Mouse (Mus musculus): ENCODE results near the gene Nme8. TPM values are rescaled to one million over a fixed set of nuclear protein-coding genes. Genes with fewer than 3 reads are reported as not detected.

Nme8 gene
- polyA plus RNA-seq, 1 experiment from 2014 or later = not detected

GRCm38 (mm10) chr13:19668355-19669140, 29.0 kb downstream of the Nme8 start:
- Histone ChIP-seq H3K27me3 (ENCODE audit: control insufficient read depth, insufficient read depth, low read length) (no peaks in the 10 kb centered on the region), H3K4me1 (replicated peaks; ENCODE audit: control insufficient read depth, insufficient read depth, low read length) (no peaks in the 10 kb centered on the region), H3K36me3 (ENCODE audit: control insufficient read depth, insufficient read depth, low read length) (no peaks in the 10 kb centered on the region), H3K9ac (ENCODE audit: low read depth, low read length) (no peak overlapping the region), H3K4me2 (replicated peaks; ENCODE audit: low read depth, low read length) (no peak overlapping the region), H3K4me3 (ENCODE audit: low read depth, low read length) (no peak overlapping the region), H3K27ac (ENCODE audit: low read depth, low read length) (no peak overlapping the region), H3K9me3 (ENCODE audit: control insufficient read depth, low read length) (no peaks in the 10 kb centered on the region)
- 85% methylated on average over 4 of the region's 4 CpGs for WGBS
- ATAC-seq (ENCODE audit: low FRiP score) (no peak), DNase-seq (ENCODE audit: low spot score) (no peak)

- H3K4me1 ChIP-seq (replicated peaks; ENCODE audit: control insufficient read depth, insufficient read depth, low read length) = no peaks in the 10 kb centered on the region
- no peaks in the 10 kb centered on the region for H3K9me3 ChIP-seq (ENCODE audit: control insufficient read depth, low read length)
- H3K27me3 ChIP-seq (ENCODE audit: control insufficient read depth, insufficient read depth, low read length) = no peaks in the 10 kb centered on the region
- H3K4me2 ChIP-seq (replicated peaks; ENCODE audit: low read depth, low read length) = no peak overlapping the region
- H3K27ac ChIP-seq (ENCODE audit: low read depth, low read length) = no peak overlapping the region
- DNase-seq (ENCODE audit: low spot score) = no peak
- no peak overlapping the region for H3K9ac ChIP-seq (ENCODE audit: low read depth, low read length)
- no peak overlapping the region for H3K4me3 ChIP-seq (ENCODE audit: low read depth, low read length)
- WGBS = 94% methylated on average over 2 of the region's 2 CpGs
- no peak for ATAC-seq (ENCODE audit: low FRiP score)
- H3K36me3 ChIP-seq (ENCODE audit: control insufficient read depth, insufficient read depth, low read length) = no peaks in the 10 kb centered on the region
These were observed 45.2 kb downstream of the Nme8 start for GRCm38 (mm10) chr13:19652405-19652804.

GRCm38 (mm10) chr13:19649824-19650223, 47.8 kb downstream of the Nme8 start:
- Histone ChIP-seq H3K9me3 (ENCODE audit: control insufficient read depth, low read length) (no peaks in the 10 kb centered on the region), H3K4me2 (replicated peaks; ENCODE audit: low read depth, low read length) (no peak overlapping the region), H3K4me3 (ENCODE audit: low read depth, low read length) (no peak overlapping the region), H3K36me3 (ENCODE audit: control insufficient read depth, insufficient read depth, low read length) (no peaks in the 10 kb centered on the region), H3K27ac (ENCODE audit: low read depth, low read length) (no peak overlapping the region), H3K9ac (ENCODE audit: low read depth, low read length) (no peak overlapping the region), H3K4me1 (replicated peaks; ENCODE audit: control insufficient read depth, insufficient read depth, low read length) (no peaks in the 10 kb centered on the region), H3K27me3 (ENCODE audit: control insufficient read depth, insufficient read depth, low read length) (no peaks in the 10 kb centered on the region)
- DNase-seq (ENCODE audit: low spot score) (no peak), ATAC-seq (ENCODE audit: low FRiP score) (no peak)
- 93% methylated on average over 2 of the region's 2 CpGs for WGBS

- no peak for DNase-seq (ENCODE audit: low spot score)
- no peak overlapping the region for H3K4me3 ChIP-seq (ENCODE audit: low read depth, low read length)
- no peaks in the 10 kb centered on the region for H3K27me3 ChIP-seq (ENCODE audit: control insufficient read depth, insufficient read depth, low read length)
- no peak overlapping the region for H3K27ac ChIP-seq (ENCODE audit: low read depth, low read length)
- no peaks in the 10 kb centered on the region for H3K9me3 ChIP-seq (ENCODE audit: control insufficient read depth, low read length)
- H3K36me3 ChIP-seq (ENCODE audit: control insufficient read depth, insufficient read depth, low read length) = no peaks in the 10 kb centered on the region
- no peak for ATAC-seq (ENCODE audit: low FRiP score)
- 80% methylated on average over 2 of the region's 2 CpGs for WGBS
- H3K9ac ChIP-seq (ENCODE audit: low read depth, low read length) = no peak overlapping the region
- H3K4me1 ChIP-seq (replicated peaks; ENCODE audit: control insufficient read depth, insufficient read depth, low read length) = no peaks in the 10 kb centered on the region
- no peak overlapping the region for H3K4me2 ChIP-seq (replicated peaks; ENCODE audit: low read depth, low read length)
These were observed 53.4 kb downstream of the Nme8 start for GRCm38 (mm10) chr13:19644225-19644624.

GRCm38 (mm10) chr13:19643519-19643918, 54.1 kb downstream of the Nme8 start:
- ATAC-seq (ENCODE audit: low FRiP score) (no peak), DNase-seq (ENCODE audit: low spot score) (no peak)
- Histone ChIP-seq H3K4me3 (ENCODE audit: low read depth, low read length) (no peak overlapping the region), H3K4me2 (replicated peaks; ENCODE audit: low read depth, low read length) (no peak overlapping the region), H3K27ac (ENCODE audit: low read depth, low read length) (no peak overlapping the region), H3K9ac (ENCODE audit: low read depth, low read length) (no peak overlapping the region), H3K27me3 (ENCODE audit: control insufficient read depth, insufficient read depth, low read length) (no peaks in the 10 kb centered on the region), H3K4me1 (replicated peaks; ENCODE audit: control insufficient read depth, insufficient read depth, low read length) (no peaks in the 10 kb centered on the region), H3K9me3 (ENCODE audit: control insufficient read depth, low read length) (no peaks in the 10 kb centered on the region), H3K36me3 (ENCODE audit: control insufficient read depth, insufficient read depth, low read length) (no peaks in the 10 kb centered on the region)
- whole genome bisulfite sequencing = 89% methylated on average over 1 of the region's 1 CpGs

GRCm38 (mm10) chr13:19640203-19640851, 57.3 kb downstream of the Nme8 start:
- no peaks in the 10 kb centered on the region for H3K9me3 ChIP-seq (ENCODE audit: control insufficient read depth, low read length)
- H3K36me3 ChIP-seq (ENCODE audit: control insufficient read depth, insufficient read depth, low read length) = no peaks in the 10 kb centered on the region
- no peak overlapping the region for H3K9ac ChIP-seq (ENCODE audit: low read depth, low read length)
- H3K4me1 ChIP-seq (replicated peaks; ENCODE audit: control insufficient read depth, insufficient read depth, low read length) = no peaks in the 10 kb centered on the region
- H3K27ac ChIP-seq (ENCODE audit: low read depth, low read length) = no peak overlapping the region
- H3K4me2 ChIP-seq (replicated peaks; ENCODE audit: low read depth, low read length) = no peak overlapping the region
- DNase-seq (ENCODE audit: low spot score) (no peak), ATAC-seq (ENCODE audit: low FRiP score) (no peak)
- no peak overlapping the region for H3K4me3 ChIP-seq (ENCODE audit: low read depth, low read length)
- 91% methylated on average over 2 of the region's 2 CpGs for WGBS
- H3K27me3 ChIP-seq (ENCODE audit: control insufficient read depth, insufficient read depth, low read length) = no peaks in the 10 kb centered on the region

- 74% methylated on average over 4 of the region's 4 CpGs for WGBS
- H3K4me2 ChIP-seq (replicated peaks; ENCODE audit: low read depth, low read length) = no peak overlapping the region
- H3K4me1 ChIP-seq (replicated peaks; ENCODE audit: control insufficient read depth, insufficient read depth, low read length) = no peaks in the 10 kb centered on the region
- no peak overlapping the region for H3K4me3 ChIP-seq (ENCODE audit: low read depth, low read length)
- ATAC-seq (ENCODE audit: low FRiP score) (no peak), DNase-seq (ENCODE audit: low spot score) (peak; percentile 37)
- H3K27me3 ChIP-seq (ENCODE audit: control insufficient read depth, insufficient read depth, low read length) = no peaks in the 10 kb centered on the region
- H3K27ac ChIP-seq (ENCODE audit: low read depth, low read length) = no peak overlapping the region
- H3K9ac ChIP-seq (ENCODE audit: low read depth, low read length) = no peak overlapping the region
- H3K9me3 ChIP-seq (ENCODE audit: control insufficient read depth, low read length) = no peaks in the 10 kb centered on the region
- no peaks in the 10 kb centered on the region for H3K36me3 ChIP-seq (ENCODE audit: control insufficient read depth, insufficient read depth, low read length)
These were observed 61.5 kb downstream of the Nme8 start for GRCm38 (mm10) chr13:19636131-19636530.

GRCm38 (mm10) chr13:19630768-19631709, 66.6 kb downstream of the Nme8 start:
- H3K4me3 ChIP-seq (ENCODE audit: low read depth, low read length) = no peak overlapping the region
- H3K9me3 ChIP-seq (ENCODE audit: control insufficient read depth, low read length) = no peaks in the 10 kb centered on the region
- H3K27me3 ChIP-seq (ENCODE audit: control insufficient read depth, insufficient read depth, low read length) = no peaks in the 10 kb centered on the region
- no peak overlapping the region for H3K27ac ChIP-seq (ENCODE audit: low read depth, low read length)
- no peak overlapping the region for H3K4me2 ChIP-seq (replicated peaks; ENCODE audit: low read depth, low read length)
- no peak overlapping the region for H3K9ac ChIP-seq (ENCODE audit: low read depth, low read length)
- no peaks in the 10 kb centered on the region for H3K36me3 ChIP-seq (ENCODE audit: control insufficient read depth, insufficient read depth, low read length)
- no peaks in the 10 kb centered on the region for H3K4me1 ChIP-seq (replicated peaks; ENCODE audit: control insufficient read depth, insufficient read depth, low read length)
- DNase-seq (ENCODE audit: low spot score) (no peak), ATAC-seq (ENCODE audit: low FRiP score) (no peak)
- 95% methylated on average over 5 of the region's 5 CpGs for WGBS
